Mouse (Mus musculus) ES-E14 (cell line): ENCODE data around the gene Eif3a.

Source experiments
- CHD2 ChIP-seq: IDR thresholded peaks from 2 replicates; pipeline ENCODE4 v1.6.1; 2014; ENCODE audit warnings: mild to moderate bottlenecking, low read depth, low read length, inconsistent platforms
- HCFC1 ChIP-seq: IDR thresholded peaks from 2 replicates; pipeline ENCODE4 v1.6.1; 2012; ENCODE audit warnings: low read length, inconsistent platforms, borderline replicate concordance; ENCODE audit not compliant: insufficient read depth
- MAFK ChIP-seq: IDR thresholded peaks from 2 replicates; pipeline ENCODE4 v1.6.1; 2014; ENCODE audit warnings: mild to moderate bottlenecking, low read depth, low read length, inconsistent platforms; ENCODE audit not compliant: insufficient read depth
- ZC3H11A ChIP-seq: IDR thresholded peaks from 2 replicates; pipeline ENCODE4 v1.6.1; 2012; ENCODE audit warnings: low read depth, mild to moderate bottlenecking, inconsistent platforms, low read length, borderline replicate concordance
- ZNF384 ChIP-seq: IDR thresholded peaks from 2 replicates; pipeline ENCODE4 v1.6.1; 2012; ENCODE audit warnings: low read depth, low read length, inconsistent platforms

- TF ChIP-seq ZC3H11A (no peak), CHD2 (no peak), MAFK (no peak), HCFC1 (no peak), ZNF384 (no peak)
These were observed 4.8 kb upstream of the Eif3a start for GRCm38 (mm10) chr19:60795244-60795643.
